Mouse (Mus musculus) adipocyte (in vitro differentiated cells): Measurements from ENCODE around the gene Zranb3.

Experiments
- DNase-seq: peaks from one replicate; pipeline ENCODE4 v3.0.0-alpha.2; 2016; ENCODE audit warnings: low spot score

Zranb3 gene

DNA sequence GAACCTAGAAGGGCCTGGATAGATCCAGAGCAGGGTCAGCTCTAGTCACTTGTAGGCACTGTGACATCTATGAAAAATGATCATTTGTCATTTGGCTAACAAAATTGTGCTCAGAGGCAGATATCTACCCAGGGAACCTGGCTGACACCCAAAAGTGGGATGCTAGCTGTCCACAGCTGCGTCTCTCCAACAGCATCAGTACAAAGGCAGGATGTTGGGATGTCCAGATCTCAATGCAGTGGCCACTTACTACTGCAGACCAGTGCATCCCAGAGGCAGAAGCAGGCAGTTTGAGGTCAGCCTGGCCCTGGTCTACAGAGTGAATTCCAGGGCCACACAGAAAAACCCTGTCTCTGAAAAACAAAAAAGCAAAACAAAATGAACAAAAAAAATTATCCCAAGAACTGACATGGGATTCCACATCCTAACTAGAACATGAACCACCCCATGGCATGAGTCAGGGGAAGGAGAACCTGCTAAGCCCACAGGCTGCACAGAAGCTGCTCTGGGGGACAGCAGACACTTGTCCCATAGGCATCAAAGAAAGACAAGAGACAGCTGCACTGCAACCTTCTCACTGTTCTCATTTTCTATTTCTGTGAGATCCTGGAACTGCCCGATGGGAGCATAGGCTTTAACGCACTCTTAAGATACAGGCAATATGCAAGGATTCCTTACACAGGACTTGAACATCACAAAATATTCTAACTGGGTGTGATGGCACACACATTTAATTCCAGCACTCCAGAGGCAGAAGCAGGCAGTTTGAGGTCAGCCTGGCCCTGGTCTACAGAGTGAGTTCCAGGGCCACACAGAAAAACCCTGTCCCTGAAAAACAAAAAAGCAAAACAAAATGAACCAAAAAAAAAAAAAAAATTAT is 156.9 kb downstream of the Zranb3 start:
- no peak for DNase-seq

- no peak for DNase-seq
Measured at GRCm38 (mm10) chr1:127943516-127943915, 159.3 kb downstream of the Zranb3 start.

- no peak for DNase-seq
Measured at GRCm38 (mm10) chr1:127942231-127942630, 160.6 kb downstream of the Zranb3 start.

DNA sequence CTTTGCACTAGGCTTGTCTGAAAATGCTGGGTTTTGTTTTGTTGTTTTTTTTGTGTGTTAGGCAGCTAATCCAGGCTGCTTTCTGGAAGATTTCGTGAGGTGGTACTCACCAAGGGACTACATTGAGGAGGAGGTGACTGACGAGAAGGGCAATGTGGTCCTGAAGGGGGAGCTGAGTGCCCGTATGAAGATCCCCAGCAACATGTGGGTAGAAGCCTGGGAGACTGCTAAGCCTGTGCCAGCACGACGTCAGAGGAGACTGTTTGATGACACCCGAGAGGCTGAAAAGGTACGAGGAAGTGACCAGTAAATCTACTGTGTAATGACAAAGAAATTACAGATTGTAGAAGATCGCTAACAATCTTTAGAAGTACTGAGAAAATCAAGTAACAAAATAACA is 165.6 kb downstream of the Zranb3 start:
- DNase-seq = no peak

DNA sequence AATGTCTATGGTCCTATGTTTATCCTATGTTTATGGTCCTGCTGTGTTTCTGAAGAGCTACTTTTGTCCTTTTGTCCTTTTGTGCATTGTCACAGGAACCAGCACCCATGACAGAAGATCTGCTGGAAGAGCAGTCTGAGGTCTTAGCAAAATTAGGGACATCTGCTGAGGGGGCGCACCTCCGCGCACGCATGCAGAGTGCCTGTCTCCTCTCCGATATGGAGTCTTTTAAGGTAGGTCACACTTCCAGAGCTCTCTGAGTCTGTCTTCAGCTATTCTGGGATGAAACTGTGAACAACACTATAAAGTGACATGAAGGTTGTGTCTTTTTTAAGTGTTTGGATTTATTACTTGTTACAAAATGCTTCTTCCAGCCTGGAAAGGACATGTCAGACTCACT is 168.5 kb downstream of the Zranb3 start:
- DNase-seq = no peak

DNA sequence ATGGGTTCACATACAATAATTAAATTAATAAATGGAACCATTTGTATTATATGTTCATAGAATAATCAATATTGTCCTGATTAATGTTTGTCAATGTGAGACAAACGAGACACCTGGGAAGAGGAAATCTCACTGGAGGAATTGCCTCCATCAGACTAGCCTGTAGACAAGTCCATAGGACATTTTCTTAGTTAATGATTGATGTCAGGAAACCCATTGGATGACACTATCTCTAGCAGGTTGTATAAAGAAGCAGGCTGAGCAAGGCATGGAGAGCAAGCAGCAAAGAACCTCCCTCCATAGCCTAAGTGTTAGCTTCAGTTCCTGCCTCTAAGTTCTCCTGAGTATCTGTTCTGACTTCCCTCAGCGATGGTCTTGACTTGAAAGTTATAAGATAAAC is 169.4 kb downstream of the Zranb3 start:
- no peak for DNase-seq

DNA sequence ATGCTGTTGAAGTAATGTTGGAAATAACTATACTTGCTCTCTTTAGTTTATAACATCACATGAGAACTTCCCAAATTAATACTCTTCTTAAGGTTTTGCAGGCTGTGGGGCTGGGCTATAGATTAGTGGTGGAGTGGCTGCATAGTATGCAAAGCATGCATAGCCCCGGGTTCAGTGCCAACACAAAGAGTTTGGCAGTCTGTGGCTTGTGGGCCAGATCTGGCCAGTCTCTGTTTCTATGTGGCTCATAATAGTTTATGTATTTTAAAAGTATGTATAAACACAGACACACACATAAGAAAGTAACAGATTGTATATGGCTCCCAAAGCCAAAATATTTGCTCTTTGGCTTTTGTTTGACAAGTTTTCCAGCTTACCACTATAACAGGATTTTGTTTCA is 187.0 kb downstream of the Zranb3 start:
- no peak for DNase-seq

- no peak for DNase-seq
Measured at GRCm38 (mm10) chr1:127915316-127915715, 187.5 kb downstream of the Zranb3 start.

- peak; percentile 62 for DNase-seq
Measured at GRCm38 (mm10) chr1:127913116-127913515, 189.7 kb downstream of the Zranb3 start.

DNA sequence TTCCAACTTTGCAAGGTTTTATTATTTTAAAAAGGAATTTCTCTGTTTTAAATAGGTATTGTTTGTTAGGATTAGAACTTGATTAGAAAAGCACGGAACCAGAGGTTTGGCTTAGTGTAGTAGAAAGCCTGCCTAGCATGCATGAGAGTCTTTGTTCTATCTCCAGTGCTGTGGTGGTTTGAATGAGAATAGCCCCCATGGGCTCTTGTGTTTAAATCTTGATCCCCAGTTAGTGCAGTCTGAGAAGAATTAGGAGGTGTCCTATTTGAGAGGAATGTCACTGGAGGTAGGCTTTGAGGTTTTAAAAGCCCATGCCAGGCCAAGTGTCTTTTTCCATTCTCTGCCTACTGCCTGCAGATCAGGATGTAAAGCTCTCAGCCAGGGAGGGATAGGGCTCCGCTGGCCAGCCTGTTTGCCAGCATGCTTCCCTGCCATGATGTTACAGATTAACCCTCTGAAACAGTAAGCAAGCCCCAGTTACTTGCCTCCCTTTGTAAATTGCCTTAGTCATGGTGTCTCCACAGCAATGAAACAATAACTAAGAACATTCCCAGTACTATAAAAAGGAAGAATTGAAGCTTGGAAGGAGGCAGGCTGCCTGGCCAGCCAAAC is 198.0 kb downstream of the Zranb3 start:
- no peak for DNase-seq
